Mouse (Mus musculus): ENCODE data around the gene Arfgap3.
"Not testable (repeated sequence)": the region's sequence is repeated elsewhere in the genome, so short reads cannot be mapped to it uniquely, and the experiment has no call there.

Gene Arfgap3

GRCm38 (mm10) chr15:83345898-83346529, 4.0 kb downstream of the Arfgap3 start:
- DNase-seq (ENCODE audit: low read depth, low spot score) = no peak

- no peak for DNase-seq (ENCODE audit: low read depth, low spot score)
These were observed 5.1 kb downstream of the Arfgap3 start for GRCm38 (mm10) chr15:83344956-83345355.

- DNase-seq (ENCODE audit: low read depth, low spot score) = no peak
These were observed 5.9 kb downstream of the Arfgap3 start for GRCm38 (mm10) chr15:83344157-83344556.

- no peak for DNase-seq (ENCODE audit: low read depth, low spot score)
These were observed 11.1 kb downstream of the Arfgap3 start for GRCm38 (mm10) chr15:83338908-83339307.

GRCm38 (mm10) chr15:83337903-83338870, 11.9 kb downstream of the Arfgap3 start:
- DNase-seq (ENCODE audit: low read depth, low spot score) = no peak

GRCm38 (mm10) chr15:83332373-83332772, 17.7 kb downstream of the Arfgap3 start:
- no peak for DNase-seq (ENCODE audit: low read depth, low spot score)

GRCm38 (mm10) chr15:83328952-83329351, 21.1 kb downstream of the Arfgap3 start:
- no peak for DNase-seq (ENCODE audit: low read depth, low spot score)

- DNase-seq (ENCODE audit: low read depth, low spot score) = no peak
These were observed 27.0 kb downstream of the Arfgap3 start for GRCm38 (mm10) chr15:83323071-83323470.

- DNase-seq (ENCODE audit: low read depth, low spot score) = no peak
These were observed 35.1 kb downstream of the Arfgap3 start for GRCm38 (mm10) chr15:83314914-83315313.

GRCm38 (mm10) chr15:83309878-83310277, 40.2 kb downstream of the Arfgap3 start:
- DNase-seq (ENCODE audit: low read depth, low spot score) = no peak

GRCm38 (mm10) chr15:83308708-83309107, 41.3 kb downstream of the Arfgap3 start:
- not testable (repeated sequence) for DNase-seq (ENCODE audit: low read depth, low spot score)

- DNase-seq (ENCODE audit: low read depth, low spot score) = no peak
These were observed 43.9 kb downstream of the Arfgap3 start for GRCm38 (mm10) chr15:83306181-83306580.

GRCm38 (mm10) chr15:83305192-83305921, 44.7 kb downstream of the Arfgap3 start:
- DNase-seq (ENCODE audit: low read depth, low spot score) = no peak

- no peak for DNase-seq (ENCODE audit: low read depth, low spot score)
These were observed 45.2 kb downstream of the Arfgap3 start for GRCm38 (mm10) chr15:83304804-83305191.

GRCm38 (mm10) chr15:83303656-83304484, 46.2 kb downstream of the Arfgap3 start:
- DNase-seq (ENCODE audit: low read depth, low spot score) = no peak

- no peak for DNase-seq (ENCODE audit: low read depth, low spot score)
These were observed 50.0 kb downstream of the Arfgap3 start for GRCm38 (mm10) chr15:83299916-83300582.

GRCm38 (mm10) chr15:83299450-83299849, 50.6 kb downstream of the Arfgap3 start:
- DNase-seq (ENCODE audit: low read depth, low spot score) = no peak

- DNase-seq (ENCODE audit: low read depth, low spot score) = no peak
These were observed 51.2 kb downstream of the Arfgap3 start for GRCm38 (mm10) chr15:83298810-83299209.

GRCm38 (mm10) chr15:83298313-83298712, 51.7 kb downstream of the Arfgap3 start:
- DNase-seq (ENCODE audit: low read depth, low spot score) = no peak

- no peak for DNase-seq (ENCODE audit: low read depth, low spot score)
These were observed 53.2 kb downstream of the Arfgap3 start for GRCm38 (mm10) chr15:83296771-83297311.
